Mouse (Mus musculus) thymus, adult 2 months (tissue): ENCODE data around the gene Abhd5. TPM values are rescaled to one million over a fixed set of nuclear protein-coding genes. Genes with fewer than 3 reads are reported as not detected.

Source experiments
- DNase-seq: peaks from one replicate; pipeline ENCODE4 v3.0.0; 2021
- H3K27ac ChIP-seq: fragments of 200-500 bp; 2 replicates; pipeline ENCODE4 v1.5.1; 2012; ENCODE audit warnings: low read length, control low read depth; ENCODE audit not compliant: control insufficient read depth, insufficient read depth
- H3K27me3 ChIP-seq: fragments of 200-500 bp; 2 replicates; pipeline ENCODE4 v1.6.1; 2012; ENCODE audit warnings: mild to moderate bottlenecking, low read length, moderate library complexity, mixed read lengths; ENCODE audit not compliant: control insufficient read depth, insufficient read depth
- H3K36me3 ChIP-seq: fragments of 200-500 bp; 2 replicates; pipeline ENCODE4 v1.6.1; 2012; ENCODE audit warnings: mild to moderate bottlenecking, low read length, moderate library complexity; ENCODE audit not compliant: control insufficient read depth, insufficient read depth
- H3K4me1 ChIP-seq: fragments of 200-500 bp; replicated peaks from 2 replicates; pipeline ENCODE4 v1.6.1; 2012; ENCODE audit warnings: low read length; ENCODE audit not compliant: control insufficient read depth, insufficient read depth
- H3K4me3 ChIP-seq: fragments of 200-500 bp; 2 replicates; pipeline ENCODE4 v1.5.1; 2012; ENCODE audit warnings: mild to moderate bottlenecking, low read length, control low read depth, moderate library complexity; ENCODE audit not compliant: control insufficient read depth, insufficient read depth
- CTCF ChIP-seq: fragments of 200-500 bp; IDR thresholded peaks from 2 replicates; pipeline ENCODE4 v1.5.1; 2012; ENCODE audit warnings: mild to moderate bottlenecking, control low read depth, low read length, moderate library complexity, borderline replicate concordance; ENCODE audit not compliant: control insufficient read depth, poor library complexity, insufficient read depth; ENCODE audit errors: extremely low read depth
- POLR2A ChIP-seq: fragments of 200-500 bp; IDR thresholded peaks from 2 replicates; pipeline ENCODE4 v1.6.1; 2012; ENCODE audit warnings: mild to moderate bottlenecking, low read length, control low read depth, moderate library complexity; ENCODE audit not compliant: control insufficient read depth, poor library complexity, insufficient read depth; ENCODE audit errors: extremely low read depth
- WGBS: fragments of 180-500 bp; shearing (Covaris S2); methylation state at CpG from one replicate; pipeline ENCODE4 v1.1.7; 2018; 5-methylcytosine and 5-hydroxymethylcytosine counted together
- polyA plus RNA-seq: library from polyadenylated mRNA; depleted of rRNA; stranded (reverse); fragments of >200 nt; gene quantifications from 2 replicates; pipeline ENCODE4 v1.2.3, GENCODE M21; 2012

Abhd5 gene
- polyA plus RNA-seq, 1 experiment, result 12.4 TPM

DNA sequence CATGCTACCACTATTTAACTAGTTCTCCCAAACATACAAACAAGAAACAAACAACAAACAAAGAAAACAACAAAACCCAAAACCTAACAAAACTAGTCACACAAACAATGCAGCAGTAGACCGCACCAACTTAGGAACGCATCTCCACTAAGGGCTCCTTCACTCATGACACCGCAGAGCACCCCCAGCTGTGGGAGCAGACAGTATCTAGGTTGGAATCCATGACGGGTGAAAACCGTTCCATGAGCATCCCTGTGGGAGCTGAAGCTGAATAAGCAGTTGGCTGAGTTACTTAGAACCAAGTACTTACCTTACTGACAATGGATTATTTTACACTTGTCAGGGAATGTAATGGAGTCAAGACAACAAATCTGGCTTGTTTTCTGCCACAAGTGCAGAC lies 5.3 kb upstream of the Abhd5 start:
- Histone ChIP-seq H3K36me3 (no peaks in the 10 kb centered on the region), H3K27ac (no peak overlapping the region), H3K4me3 (no peak overlapping the region), H3K4me1 (no peaks in the 10 kb centered on the region), H3K27me3 (no peaks in the 10 kb centered on the region)
- DNase-seq, result no peak
- WGBS, result 97% methylated on average over 5 of the region's 5 CpGs
- TF ChIP-seq POLR2A (no peak), CTCF (no peak)

DNA sequence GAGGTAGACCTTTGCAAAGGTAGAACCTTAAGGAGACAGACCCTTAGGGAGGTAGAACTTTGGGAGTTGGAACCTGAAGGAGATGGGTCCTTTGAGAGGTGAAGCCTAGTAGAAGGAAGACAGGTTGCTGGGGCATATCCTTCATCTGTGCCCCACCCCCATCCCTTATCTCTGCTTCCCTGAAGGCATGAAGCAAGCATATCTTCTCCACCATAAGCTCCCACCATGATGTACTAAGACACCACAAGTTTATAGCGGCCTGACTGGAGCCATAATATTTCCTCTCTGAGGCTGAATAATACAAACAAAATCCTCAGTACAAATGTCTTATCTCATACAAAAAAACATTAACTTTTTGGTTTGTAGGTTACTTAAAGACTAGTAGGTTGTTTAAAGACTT lies 3.5 kb upstream of the Abhd5 start:
- no peak overlapping the region for H3K27ac ChIP-seq
- peaks cover 6% of the 10 kb centered on the region; the same call in 1 of the 2 replicates for H3K27me3 ChIP-seq
- 93% methylated on average over 1 of the region's 1 CpGs for WGBS
- no peak for DNase-seq
- TF ChIP-seq CTCF (no peak), POLR2A (no peak)
- no peak overlapping the region for H3K4me3 ChIP-seq
- no peaks in the 10 kb centered on the region for H3K36me3 ChIP-seq
- H3K4me1 ChIP-seq, result peaks cover 3% of the 10 kb centered on the region; the same call in 1 of the 2 replicates

DNA sequence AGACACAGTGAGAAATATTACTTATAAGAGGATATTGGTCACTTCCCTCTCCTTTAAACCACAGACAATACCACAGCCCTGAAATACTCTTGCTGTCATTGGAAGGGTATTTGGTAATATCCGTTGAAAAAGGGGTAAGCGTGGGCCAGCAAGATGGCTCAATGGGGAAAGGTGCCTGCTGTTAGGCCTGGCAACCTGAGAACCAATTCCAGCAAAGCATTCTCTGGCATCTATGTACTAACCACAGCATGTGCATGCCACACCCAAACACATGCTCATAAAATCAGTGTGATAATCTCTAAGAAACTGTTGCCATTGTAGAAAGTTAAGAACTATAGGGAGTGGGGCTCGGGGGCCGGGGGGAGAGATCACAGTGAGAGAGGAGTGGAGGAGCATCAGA lies 2.1 kb upstream of the Abhd5 start:
- Histone ChIP-seq H3K36me3 (no peaks in the 10 kb centered on the region), H3K4me3 (no peak overlapping the region), H3K27ac (no peak overlapping the region), H3K4me1 (peaks cover 3% of the 10 kb centered on the region; the same call in 1 of the 2 replicates), H3K27me3 (peaks cover 8% of the 10 kb centered on the region; the same call in 1 of the 2 replicates)
- no peak for DNase-seq
- TF ChIP-seq CTCF (no peak), POLR2A (no peak)
- WGBS, result 75% methylated on average over 4 of the region's 4 CpGs

DNA sequence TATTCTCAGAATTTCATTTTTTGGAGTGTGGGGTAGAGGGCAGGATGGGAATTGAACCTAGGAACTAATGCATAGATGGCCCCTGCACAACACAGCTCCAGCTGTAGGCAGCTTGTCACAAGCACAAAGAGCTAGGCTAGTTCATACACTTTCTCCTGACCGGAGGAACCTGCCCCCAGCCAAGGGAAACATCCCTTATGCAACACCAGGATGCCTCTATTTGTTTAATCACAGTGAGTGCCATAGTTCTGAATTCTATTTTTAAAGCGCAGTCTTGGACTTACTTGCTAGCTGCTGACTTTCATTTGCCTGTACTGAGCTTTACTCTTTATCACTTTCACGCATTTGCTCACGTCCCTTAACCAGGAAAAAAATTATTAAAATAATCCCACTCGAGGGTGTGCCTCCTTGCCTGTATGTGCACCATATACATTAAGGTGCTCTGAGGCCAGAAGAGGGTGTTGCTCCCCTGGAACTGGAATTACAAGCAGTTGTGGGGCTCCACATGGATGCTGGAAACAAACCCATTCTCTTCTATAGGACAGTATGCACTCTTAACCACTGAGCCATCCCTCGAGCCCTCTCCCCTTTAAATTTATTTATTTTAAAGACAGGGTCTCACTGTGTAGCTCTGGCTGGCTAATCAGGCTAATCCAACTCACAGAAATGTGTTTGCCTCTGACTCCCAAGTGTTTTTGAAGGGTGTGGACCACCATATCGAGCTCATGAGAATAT lies 845 bp upstream of the Abhd5 start:
- TF ChIP-seq POLR2A, result no peak
- no peak for TF ChIP-seq CTCF
- H3K4me3 ChIP-seq, result no peak overlapping the region
- H3K4me1 ChIP-seq, result peaks cover 3% of the 10 kb centered on the region; the same call in 1 of the 2 replicates
- peaks cover 8% of the 10 kb centered on the region; the same call in 1 of the 2 replicates for H3K27me3 ChIP-seq
- H3K36me3 ChIP-seq, result no peaks in the 10 kb centered on the region
- no peak for DNase-seq
- WGBS, result 84% methylated on average over 7 of the region's 7 CpGs
- H3K27ac ChIP-seq, result no peak overlapping the region

DNA sequence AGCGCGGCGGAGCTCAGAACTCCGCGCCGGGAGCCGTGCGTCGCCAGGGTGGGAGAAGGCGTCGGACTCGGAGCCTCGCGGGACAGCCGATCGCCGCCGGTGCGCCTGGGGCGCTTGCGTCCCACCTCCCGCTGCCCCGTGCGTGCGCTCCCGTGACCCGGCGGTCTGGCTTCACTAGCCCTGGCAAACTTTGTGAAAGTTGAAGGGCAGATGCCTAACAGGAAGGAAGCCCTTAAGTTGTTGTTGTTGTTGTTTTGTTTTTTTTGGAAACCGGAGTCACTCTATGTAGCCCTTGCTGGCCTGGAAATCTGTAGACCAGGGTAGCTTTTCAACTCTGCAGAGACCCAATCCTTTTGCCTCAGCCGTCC lies 601 bp downstream of the Abhd5 start:
- Histone ChIP-seq H3K27me3 (peaks cover 8% of the 10 kb centered on the region; the same call in 1 of the 2 replicates), H3K27ac (no peak overlapping the region), H3K4me1 (peaks cover 3% of the 10 kb centered on the region; the same call in 1 of the 2 replicates), H3K36me3 (no peaks in the 10 kb centered on the region), H3K4me3 (peak overlapping the region; percentile 66)
- DNase-seq, result no peak
- no peak for TF ChIP-seq CTCF
- TF ChIP-seq POLR2A, result no peak
- WGBS, result 3% methylated on average over 30 of the region's 30 CpGs

DNA sequence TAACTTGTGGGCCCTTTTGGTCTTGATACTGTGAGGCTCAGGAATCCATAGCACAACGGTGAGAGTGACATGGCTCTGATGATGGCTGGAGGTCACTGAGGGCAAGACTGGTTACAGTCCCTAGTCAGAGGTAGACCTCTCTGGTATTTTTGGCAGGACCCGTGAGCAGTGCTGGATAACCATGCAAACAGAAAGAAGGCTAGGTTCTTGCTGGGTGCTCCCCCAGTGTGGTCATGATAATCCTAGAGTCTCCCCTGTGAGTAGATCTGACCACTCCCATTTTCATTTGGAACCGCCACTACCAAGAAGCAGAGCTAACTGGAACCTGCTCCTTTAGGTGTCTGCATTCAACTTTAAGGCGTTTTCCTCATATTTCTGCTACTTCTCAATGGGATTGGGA lies 1.5 kb downstream of the Abhd5 start:
- H3K27me3 ChIP-seq, result peaks cover 8% of the 10 kb centered on the region; the same call in 1 of the 2 replicates
- peaks cover 3% of the 10 kb centered on the region; the same call in 1 of the 2 replicates for H3K4me1 ChIP-seq
- 90% methylated on average over 4 of the region's 4 CpGs for WGBS
- no peak overlapping the region for H3K27ac ChIP-seq
- TF ChIP-seq POLR2A, result no peak
- no peak for TF ChIP-seq CTCF
- H3K4me3 ChIP-seq, result no peak overlapping the region
- no peak for DNase-seq
- H3K36me3 ChIP-seq, result no peaks in the 10 kb centered on the region

DNA sequence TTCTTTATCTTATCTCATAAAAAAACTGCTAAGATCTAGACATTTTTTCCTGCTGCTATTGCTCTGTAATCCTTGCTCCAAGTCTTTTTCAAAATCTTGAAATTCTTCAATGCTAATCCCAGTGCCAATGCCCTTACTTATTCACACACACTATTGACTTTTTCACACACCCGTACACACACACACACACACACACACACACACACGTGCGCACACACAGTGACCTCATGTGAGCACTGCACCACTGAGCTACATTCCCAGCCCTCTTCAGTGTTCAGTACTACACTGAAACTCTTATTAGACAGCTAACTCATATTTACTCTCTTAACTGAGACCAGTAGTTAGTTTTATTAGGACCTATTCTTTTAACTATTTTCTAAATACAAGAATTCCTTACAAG lies 2.8 kb downstream of the Abhd5 start:
- no peak for TF ChIP-seq CTCF
- TF ChIP-seq POLR2A, result no peak
- WGBS, result 92% methylated on average over 3 of the region's 3 CpGs
- DNase-seq, result no peak
- Histone ChIP-seq H3K36me3 (no peaks in the 10 kb centered on the region), H3K27ac (no peak overlapping the region), H3K27me3 (peaks cover 8% of the 10 kb centered on the region; the same call in 1 of the 2 replicates), H3K4me3 (no peak overlapping the region), H3K4me1 (peaks cover 3% of the 10 kb centered on the region; the same call in 1 of the 2 replicates)
